Mouse (Mus musculus): ENCODE results near the gene Elovl7. TPM values are rescaled to one million over a fixed set of nuclear protein-coding genes. Genes with fewer than 3 reads are reported as not detected.

Elovl7 gene
- not detected in 4 replicates for total RNA-seq (2023)

DNA sequence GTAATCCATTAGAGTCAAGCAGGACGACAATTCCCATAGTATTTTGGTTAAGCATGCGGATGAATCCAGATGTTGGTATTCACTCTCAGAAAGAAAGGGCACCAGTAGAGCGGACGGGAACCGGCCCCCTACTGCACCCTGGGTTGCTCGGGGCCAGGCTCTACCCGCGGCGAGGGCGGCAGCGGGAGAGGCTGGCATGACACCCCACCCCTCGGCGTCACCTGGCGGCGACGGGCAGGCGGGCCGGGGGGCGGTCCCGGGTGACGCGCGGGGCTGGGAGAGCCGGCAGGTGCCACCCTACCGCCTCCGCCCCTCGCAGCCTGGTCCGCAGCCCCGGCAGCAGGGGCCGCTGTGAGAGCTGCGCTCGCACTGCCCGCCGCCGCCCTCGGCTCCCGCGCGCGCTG is at the start of gene Elovl7:
Gene Elovl7 (plus strand): TSS at position 324 of the 404 bp plus-strand sequence.

DNA sequence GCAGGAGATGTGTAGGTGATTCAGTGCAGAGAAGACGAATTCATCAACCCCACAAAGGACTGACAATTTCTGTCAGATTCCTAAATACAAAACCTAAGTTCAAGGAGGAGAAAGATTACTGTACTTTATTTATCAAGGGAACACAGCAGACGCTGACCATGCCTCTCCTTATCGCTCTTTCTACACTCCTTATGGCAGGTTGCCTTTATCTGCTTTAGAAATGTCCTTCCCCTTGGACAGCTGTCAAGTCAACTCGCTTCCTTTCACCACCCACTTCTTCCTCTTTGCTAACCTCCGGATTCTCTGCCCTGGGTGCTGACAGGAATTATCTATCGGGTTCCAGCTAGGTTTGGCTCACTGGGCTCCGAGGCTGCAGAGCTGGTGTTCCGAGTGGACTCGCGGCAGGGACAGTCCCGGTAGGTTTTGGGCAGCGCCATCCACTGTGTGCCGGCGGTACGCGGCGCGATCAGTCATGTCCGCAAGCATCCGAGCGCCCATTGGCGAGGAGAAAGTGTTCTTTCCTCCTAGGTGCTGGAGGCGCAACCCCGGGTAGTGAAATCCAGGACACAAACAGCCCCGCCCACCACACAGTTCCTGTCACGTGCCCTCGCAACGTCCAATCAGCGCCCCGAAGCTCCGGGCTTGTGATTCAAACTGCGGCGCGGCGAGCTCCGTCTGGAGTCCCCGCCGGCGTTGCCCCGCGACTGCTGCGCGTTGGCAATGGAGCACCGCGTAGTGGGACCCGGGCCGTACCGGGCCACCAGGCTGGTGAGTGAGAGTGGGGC is 101.7 kb downstream of the Elovl7 start, which contains the start of gene Depdc1b:
Gene Depdc1b (plus strand): TSS at position 631 of the 785 bp plus-strand sequence.

Other genes starting within 250 kb of the Elovl7 start
- 30.3 to 37.9 TPM (median 35.2 TPM) in 4 replicates for gene Smim15, start 170.0 kb upstream of the Elovl7 start, total RNA-seq (2023)
- 3.8 to 9.3 TPM (median 5.3 TPM) in 4 replicates for gene Ndufaf2, start 55.8 kb upstream of the Elovl7 start, total RNA-seq (2023)
- gene Ercc8, start 55.7 kb upstream of the Elovl7 start, total RNA-seq (2023): 16.3 to 18.7 TPM (median 17.0 TPM) in 4 replicates
- gene Depdc1b, start 101.9 kb downstream of the Elovl7 start, total RNA-seq (2023): 0.80 TPM in 1 of 4 replicates, not detected in the others
- gene Pde4d, start 235.5 kb downstream of the Elovl7 start, total RNA-seq (2023): 28.0 to 31.7 TPM (median 29.6 TPM) in 4 replicates